17 mouse cellular contexts compared by ENCODE assay signal in the genomic region with DNA sequence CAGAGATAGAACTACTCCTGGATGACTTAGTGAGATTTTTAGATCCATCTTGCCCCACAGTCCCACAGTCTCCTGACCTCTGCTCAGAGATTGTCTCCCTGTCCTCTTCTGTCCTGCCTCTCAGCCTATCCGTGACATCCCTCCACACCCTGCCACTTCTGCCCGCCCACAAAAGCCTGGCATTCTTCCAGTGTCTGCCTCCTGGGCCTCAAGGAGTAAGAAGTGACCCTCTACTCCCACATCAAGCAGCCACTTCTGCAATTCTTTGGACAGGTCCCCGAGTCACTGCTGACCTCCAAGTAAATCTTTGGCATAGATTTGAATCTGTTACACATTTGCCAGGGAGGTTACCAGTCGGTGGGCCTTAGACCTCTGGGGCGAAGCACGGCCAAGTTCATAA. TPM values are rescaled to one million over a fixed set of nuclear protein-coding genes. Genes with fewer than 3 reads are reported as not detected.
DNase-seq lines count a peak whose midpoint lies in the region; ATAC-seq and TF ChIP-seq lines count a peak whose summit lies in the region.
"Had no signal": no experiment of that assay in that cellular context is flagged by ENCODE, and none has a peak within 500 bp of the region (broad histone marks: within the 10 kb centered on the region; RNA-seq: fewer than 3 reads in every experiment).

No protein-coding gene starts in this region.

- no peaks in the 10 kb centered on the region for H3K27me3 ChIP-seq in kidney, embryonic 14.5 days (ENCODE audit: control insufficient read depth, insufficient read depth, low read length)
- H3K27me3 ChIP-seq in testis, adult 2 months (ENCODE audit: control insufficient read depth, insufficient read depth, low read length), result no peaks in the 10 kb centered on the region
- no peaks in the 10 kb centered on the region for H3K27me3 ChIP-seq in forebrain, embryonic 15.5 days
- H3K27me3 ChIP-seq: heart, embryonic 15.5 days had no signal

- no peak for ATAC-seq in kidney, embryonic 14.5 days (ENCODE audit: low FRiP score, low TSS enrichment)
- no peak for ATAC-seq in forebrain, embryonic 15.5 days (replicated peaks)
- ATAC-seq: hindbrain, postnatal 0 days had no signal

- no peak overlapping the region for H3K4me3 ChIP-seq in kidney, embryonic 14.5 days (ENCODE audit: low read length)
- H3K4me3 ChIP-seq in lung, adult 2 months (replicated peaks; ENCODE audit: extremely low read depth, low read depth, low read length), result no peak overlapping the region
- peak overlapping the region; percentile 91 for H3K4me3 ChIP-seq in testis, adult 2 months (ENCODE audit: control insufficient read depth, low read depth, low read length)
- H3K4me3 ChIP-seq in forebrain, embryonic 15.5 days, result no peak overlapping the region
- H3K4me3 ChIP-seq: forebrain, embryonic 10.5 days; heart, embryonic 15.5 days had no signal

- no peaks in the 10 kb centered on the region for H3K9me3 ChIP-seq in kidney, embryonic 14.5 days (ENCODE audit: control insufficient read depth, low read length)
- H3K9me3 ChIP-seq in forebrain, embryonic 15.5 days, result no peaks in the 10 kb centered on the region
- H3K9me3 ChIP-seq: forebrain, embryonic 10.5 days; heart, embryonic 15.5 days had no signal

- WGBS in kidney, embryonic 14.5 days, result 59% methylated on average over 6 of the region's 6 CpGs
- 54% methylated on average over 6 of the region's 6 CpGs for WGBS in lung, adult 2 months
- whole genome bisulfite sequencing in forebrain, embryonic 15.5 days, result 86% methylated on average over 6 of the region's 6 CpGs

- no peak for TF ChIP-seq POLR2A in lung, adult 2 months (IDR thresholded peaks at IDR 0.05; ENCODE audit: borderline replicate concordance, extremely low read depth, low read depth, low read length)
- no peak for TF ChIP-seq POLR2A in testis, adult 2 months (IDR thresholded peaks at IDR 0.05; ENCODE audit: control insufficient read depth, low read depth, low read length)

- no peaks in the 10 kb centered on the region for H3K36me3 ChIP-seq in kidney, embryonic 14.5 days (ENCODE audit: control insufficient read depth, insufficient read depth, low read length)
- H3K36me3 ChIP-seq in testis, adult 2 months (ENCODE audit: control insufficient read depth, insufficient read depth, low read length), result no peaks in the 10 kb centered on the region
- H3K36me3 ChIP-seq in forebrain, embryonic 15.5 days, result no peaks in the 10 kb centered on the region
- H3K36me3 ChIP-seq: forebrain, embryonic 10.5 days; heart, embryonic 15.5 days had no signal

- H3K4me2 ChIP-seq in kidney, embryonic 14.5 days (replicated peaks; ENCODE audit: low read depth, low read length), result no peak overlapping the region
- no peak overlapping the region for H3K4me2 ChIP-seq in forebrain, embryonic 15.5 days (replicated peaks)
- H3K4me2 ChIP-seq: heart, embryonic 15.5 days had no signal

- no peak overlapping the region for H3K27ac ChIP-seq in kidney, embryonic 14.5 days (ENCODE audit: low read depth, low read length)
- no peak overlapping the region for H3K27ac ChIP-seq in testis, adult 2 months (ENCODE audit: control insufficient read depth, insufficient read depth, low read depth, low read length)
- no peak overlapping the region for H3K27ac ChIP-seq in forebrain, embryonic 15.5 days (replicated peaks)
- H3K27ac ChIP-seq: forebrain, embryonic 10.5 days; heart, embryonic 15.5 days; hindbrain, postnatal 0 days; macrophage had no signal

- TF ChIP-seq CTCF in lung, adult 2 months (IDR thresholded peaks at IDR 0.05; ENCODE audit: insufficient read depth, low read length), result no peak
- TF ChIP-seq CTCF in testis, adult 2 months (IDR thresholded peaks at IDR 0.05; ENCODE audit: control insufficient read depth, insufficient read depth, insufficient replicate concordance, low read depth, low read length), result no peak

- no peak overlapping the region for H3K9ac ChIP-seq in kidney, embryonic 14.5 days (ENCODE audit: low read depth, low read length)
- no peak overlapping the region for H3K9ac ChIP-seq in forebrain, embryonic 15.5 days (replicated peaks)
- H3K9ac ChIP-seq: heart, embryonic 15.5 days had no signal

- H3K4me1 ChIP-seq in kidney, embryonic 14.5 days (ENCODE audit: control insufficient read depth, insufficient read depth, low read length), result no peaks in the 10 kb centered on the region
- no peaks in the 10 kb centered on the region for H3K4me1 ChIP-seq in lung, adult 2 months (ENCODE audit: control insufficient read depth, insufficient read depth, low read length)
- H3K4me1 ChIP-seq in testis, adult 2 months (ENCODE audit: control insufficient read depth, insufficient read depth, low read length), result peaks cover 5% of the 10 kb centered on the region; the same call in 1 of the 2 replicates
- H3K4me1 ChIP-seq in forebrain, embryonic 15.5 days, result no peaks in the 10 kb centered on the region

- peak; percentile 92 for DNase-seq in kidney, adult 11 months
- DNase-seq in kidney, adult 8-10 months, result peak; percentile 86 to 93
- DNase-seq in lung, adult 2 months, result peak; percentile 23
- DNase-seq in cerebellum, postnatal 4 days (ENCODE audit: low spot score in 2 of 2), result no peak
- DNase-seq in MN1 (ENCODE audit: low spot score), result no peak
- DNase-seq: cerebellum, adult 9-10 months; gastrocnemius, postnatal 10 days; thymus, postnatal 36 days had no signal

RNA-seq across cellular contexts. Expression of a gene that starts 2.2 kb away (rescaled TPM):
- polyA plus RNA-seq in kidney, embryonic 14.5 days (2014; fragmentation: Nextera tagmentation; extraction: Ambion mirVana), result 0.33 and 0.61 TPM in 2 replicates
- polyA plus RNA-seq in lung, adult 2 months (2012; rRNA removed), result 1.1 and 1.4 TPM in 2 replicates
- 1,397 and 1,535 TPM in 2 replicates for polyA plus RNA-seq in testis, adult 2 months (2012; rRNA removed)
- polyA plus RNA-seq in forebrain, embryonic 15.5 days (2015; fragmentation: Nextera tagmentation; extraction: Ambion mirVana), result not detected in 2 replicates
- polyA plus RNA-seq: embryonic facial prominence, embryonic 11.5 days; forebrain, embryonic 10.5 days; heart, embryonic 15.5 days; hindbrain, postnatal 0 days; limb, embryonic 11.5 days had no signal

RNA-seq across cellular contexts. Expression of a gene that starts 8.8 kb away (rescaled TPM):
- polyA plus RNA-seq in kidney, embryonic 14.5 days (2014; fragmentation: Nextera tagmentation; extraction: Ambion mirVana), result 7.2 and 9.8 TPM in 2 replicates
- polyA plus RNA-seq in lung, adult 2 months (2012; rRNA removed), result 7.6 and 8.7 TPM in 2 replicates
- polyA plus RNA-seq in testis, adult 2 months (2012; rRNA removed), result 10.8 and 11.7 TPM in 2 replicates
- polyA plus RNA-seq in forebrain, embryonic 15.5 days (2015; fragmentation: Nextera tagmentation; extraction: Ambion mirVana), result 0.96 and 1.2 TPM in 2 replicates

RNA-seq across cellular contexts. Expression of a gene that starts 18.5 kb away (rescaled TPM):
- polyA plus RNA-seq in kidney, embryonic 14.5 days (2014; fragmentation: Nextera tagmentation; extraction: Ambion mirVana), result not detected in 2 replicates
- polyA plus RNA-seq in lung, adult 2 months (2012; rRNA removed), result 0.14 and 0.20 TPM in 2 replicates
- polyA plus RNA-seq in testis, adult 2 months (2012; rRNA removed), result 0.62 and 0.63 TPM in 2 replicates
- 0.36 and 0.51 TPM in 2 replicates for polyA plus RNA-seq in forebrain, embryonic 15.5 days (2015; fragmentation: Nextera tagmentation; extraction: Ambion mirVana)
- polyA plus RNA-seq: embryonic facial prominence, embryonic 11.5 days; forebrain, embryonic 10.5 days; heart, embryonic 15.5 days; macrophage had no signal

RNA-seq across cellular contexts. Expression of a gene that starts 31.9 kb away (rescaled TPM):
- polyA plus RNA-seq in kidney, embryonic 14.5 days (2014; fragmentation: Nextera tagmentation; extraction: Ambion mirVana), result 27.8 and 33.6 TPM in 2 replicates
- 7.1 and 9.0 TPM in 2 replicates for polyA plus RNA-seq in lung, adult 2 months (2012; rRNA removed)
- 190 TPM in 2 replicates for polyA plus RNA-seq in testis, adult 2 months (2012; rRNA removed)
- polyA plus RNA-seq in forebrain, embryonic 15.5 days (2015; fragmentation: Nextera tagmentation; extraction: Ambion mirVana), result 163 and 169 TPM in 2 replicates

RNA-seq across cellular contexts. Expression of a gene that starts 36.0 kb away (rescaled TPM):
- polyA plus RNA-seq in kidney, embryonic 14.5 days (2014; fragmentation: Nextera tagmentation; extraction: Ambion mirVana), result 26.0 and 37.8 TPM in 2 replicates
- 29.1 and 34.8 TPM in 2 replicates for polyA plus RNA-seq in lung, adult 2 months (2012; rRNA removed)
- 27.2 and 27.8 TPM in 2 replicates for polyA plus RNA-seq in testis, adult 2 months (2012; rRNA removed)
- polyA plus RNA-seq in forebrain, embryonic 15.5 days (2015; fragmentation: Nextera tagmentation; extraction: Ambion mirVana), result 29.4 and 33.6 TPM in 2 replicates

Comparison
In these comparisons a context has a peak if more than half of its experiments do, and no peak if none do; other contexts are left out.
1. DNase-seq: peak in kidney, adult 11 months (single experiment), kidney, adult 8-10 months (2 of 2) and lung, adult 2 months (single experiment); none in cerebellum, postnatal 4 days (0 of 2) and MN1 (single experiment).
2. RNA of a gene that starts 2.2 kb away (polyA plus RNA-seq): 1,397 to 1,535 TPM in testis, adult 2 months; 1.1 to 1.4 TPM in lung, adult 2 months, 0.33 to 0.61 TPM in kidney, embryonic 14.5 days and not detected in forebrain, embryonic 15.5 days; every median in the first group is over 100 times any median in the second.